Mouse (Mus musculus) brain, embryonic 14.5 days (tissue): Measurements from ENCODE around the gene Gm49776.

Experiments used
- CTCF ChIP-seq: fragments of 200-500 bp; IDR thresholded peaks from 2 replicates; pipeline ENCODE4 v1.5.1; 2012; ENCODE audit warnings: inconsistent platforms, mild to moderate bottlenecking, moderate library complexity, borderline replicate concordance; ENCODE audit not compliant: insufficient read depth, insufficient read length; ENCODE audit errors: extremely low read depth
- POLR2A ChIP-seq: fragments of 200-500 bp; IDR thresholded peaks from 2 replicates; pipeline ENCODE4 v1.6.1; 2012; ENCODE audit warnings: mild to moderate bottlenecking, inconsistent platforms, borderline replicate concordance; ENCODE audit not compliant: poor library complexity, insufficient read depth, insufficient read length, severe bottlenecking; ENCODE audit errors: extremely low read depth

DNA sequence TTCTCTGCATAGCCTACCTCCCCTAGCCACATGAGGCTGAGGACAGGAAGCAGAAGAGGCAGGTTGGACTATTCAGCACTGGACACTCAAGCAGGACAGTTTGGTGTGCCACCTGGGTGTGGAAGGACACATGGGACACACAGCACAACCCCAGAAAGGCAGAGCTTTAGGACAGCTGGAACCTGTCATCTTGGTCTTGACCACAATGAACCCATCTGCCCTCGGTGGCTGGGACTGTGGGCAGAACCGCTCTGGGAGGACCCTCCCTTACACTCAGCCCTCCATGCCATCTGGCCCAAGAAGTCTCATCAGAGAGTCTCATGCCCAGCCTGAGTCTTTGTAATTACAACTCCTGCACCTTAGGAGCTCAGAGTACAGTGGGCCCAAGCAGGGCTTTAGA is 58.1 kb downstream of the Gm49776 start:
- no peak for TF ChIP-seq POLR2A
- no peak for TF ChIP-seq CTCF
